8 mouse cellular contexts compared by ENCODE assay signal in the genomic region with DNA sequence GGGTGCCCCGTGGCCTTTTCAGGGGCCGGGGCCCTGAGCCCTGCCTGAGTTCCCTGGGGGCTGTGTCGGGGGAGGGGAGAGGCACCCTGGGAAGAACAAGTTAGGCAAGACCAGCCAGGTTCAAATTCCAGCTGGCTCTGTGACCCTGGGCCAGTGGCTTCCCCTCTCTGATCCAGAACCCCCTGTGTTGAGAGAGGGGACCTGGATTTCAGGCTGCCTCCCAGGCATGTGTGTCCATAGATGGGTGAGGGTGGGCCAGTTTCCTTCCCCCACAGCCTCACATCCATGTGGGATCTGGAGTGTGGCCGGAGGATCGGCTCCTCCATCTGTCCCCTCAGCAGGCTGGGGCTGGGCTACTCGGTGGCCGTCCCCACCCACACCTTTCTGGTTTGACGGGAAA. TPM values are rescaled to one million over a fixed set of nuclear protein-coding genes. Genes with fewer than 3 reads are reported as not detected.
DNase-seq lines count a peak whose midpoint lies in the region; ATAC-seq and TF ChIP-seq lines count a peak whose summit lies in the region.

No protein-coding gene starts in this region.

- ATAC-seq in heart, embryonic 13.5 days (ENCODE audit: extremely low read depth, insufficient number of reproducible peaks, low FRiP score, low TSS enrichment) = no peak
- no peak for ATAC-seq in liver, embryonic 12.5 days
- ATAC-seq in megakaryocyte progenitor cell, adult 5-6 weeks (replicated peaks; ENCODE audit: poor library complexity) = no peak

- 45% methylated on average over 8 of the region's 8 CpGs for WGBS in heart, embryonic 13.5 days
- 32% methylated on average over 8 of the region's 8 CpGs for whole genome bisulfite sequencing in bone marrow, adult 2 months
- WGBS in liver, embryonic 12.5 days (ENCODE audit: insufficient replicate concordance) = 33% methylated on average over 8 of the region's 8 CpGs

- peaks cover 20% of the 10 kb centered on the region for H3K36me3 ChIP-seq in heart, embryonic 13.5 days
- H3K36me3 ChIP-seq in liver, embryonic 12.5 days = peaks cover 67% of the 10 kb centered on the region

- no peaks in the 10 kb centered on the region for H3K9me3 ChIP-seq in heart, embryonic 13.5 days
- H3K9me3 ChIP-seq in liver, embryonic 12.5 days (replicated peaks) = no peaks in the 10 kb centered on the region

- peak overlapping the region; percentile 95 for H3K4me2 ChIP-seq in heart, embryonic 13.5 days
- H3K4me2 ChIP-seq in liver, embryonic 12.5 days = peak overlapping the region; percentile 99

- TF ChIP-seq CTCF in bone marrow, adult 2 months (IDR thresholded peaks at IDR 0.05; ENCODE audit: control insufficient read depth, insufficient read depth, low read length) = no peak
- TF ChIP-seq CTCF in embryonic fibroblast, embryonic 13.5 days (IDR thresholded peaks at IDR 0.05; ENCODE audit: borderline replicate concordance, insufficient read depth, low read length) = no peak

- peak overlapping the region; percentile 96 for H3K4me3 ChIP-seq in heart, embryonic 13.5 days
- peak overlapping the region; percentile 19 for H3K4me3 ChIP-seq in bone marrow, adult 2 months (replicated peaks; ENCODE audit: control insufficient read depth, low read depth, low read length)
- H3K4me3 ChIP-seq in embryonic fibroblast, embryonic 13.5 days (ENCODE audit: insufficient read depth, low read length) = peak overlapping the region; percentile 85; the same call in 1 of the 2 replicates
- peak overlapping the region; percentile 99 for H3K4me3 ChIP-seq in liver, embryonic 12.5 days

- no peak for TF ChIP-seq POLR2A in bone marrow, adult 2 months (IDR thresholded peaks at IDR 0.05; ENCODE audit: borderline replicate concordance, control insufficient read depth, low read depth, low read length)
- no peak for TF ChIP-seq POLR2A in embryonic fibroblast, embryonic 13.5 days (IDR thresholded peaks at IDR 0.05; ENCODE audit: low read depth, low read length)

- no peak for DNase-seq in heart, postnatal 10 days
- no peak for DNase-seq in thymus, postnatal 10 days (ENCODE audit: low spot score in 2 of 2)
- DNase-seq in thymus, postnatal 0 days (ENCODE audit: low spot score) = no peak

- intact Hi-C loops in heart, postnatal 10 days (cut with DNase I) = loop anchor here (2.0 kb wide), 1 partner anchor 27 kb away; the partner anchor contains the start of gene Pias4

- H3K4me1 ChIP-seq in heart, embryonic 13.5 days = peaks cover 71% of the 10 kb centered on the region
- H3K4me1 ChIP-seq in bone marrow, adult 2 months (ENCODE audit: control insufficient read depth, insufficient read depth, low read length) = peaks cover 14% of the 10 kb centered on the region
- H3K4me1 ChIP-seq in embryonic fibroblast, embryonic 13.5 days (ENCODE audit: control insufficient read depth, insufficient read depth, low read length) = peaks cover 14% of the 10 kb centered on the region
- H3K4me1 ChIP-seq in liver, embryonic 12.5 days = peaks cover 73% of the 10 kb centered on the region

- peak overlapping the region; percentile 94 for H3K9ac ChIP-seq in heart, embryonic 13.5 days
- H3K9ac ChIP-seq in liver, embryonic 12.5 days = peak overlapping the region; percentile 95

- H3K27ac ChIP-seq in heart, embryonic 13.5 days (replicated peaks) = peak overlapping the region; percentile 63
- peak overlapping the region; percentile 44; the same call in 1 of the 2 replicates for H3K27ac ChIP-seq in bone marrow, adult 2 months (ENCODE audit: control insufficient read depth, insufficient read depth, low read depth, low read length, poor library complexity)
- H3K27ac ChIP-seq in embryonic fibroblast, embryonic 13.5 days (ENCODE audit: insufficient read depth, low read length) = no peak overlapping the region
- H3K27ac ChIP-seq in liver, embryonic 12.5 days = peak overlapping the region; percentile 89

- H3K27me3 ChIP-seq in heart, embryonic 13.5 days (replicated peaks) = peaks cover under 1% of the 10 kb centered on the region
- no peaks in the 10 kb centered on the region for H3K27me3 ChIP-seq in liver, embryonic 12.5 days (replicated peaks)

RNA-seq across cellular contexts. Expression of gene Zbtb7a, which starts 5.0 kb away (rescaled TPM):
- 19.5 and 20.1 TPM in 2 replicates for polyA plus RNA-seq in heart, embryonic 13.5 days (2015; fragmentation: Nextera tagmentation; extraction: Ambion mirVana)
- total RNA-seq in heart, postnatal 10 days (2021) = 10 to 100 TPM; 43.7 to 48.0 TPM
- polyA plus RNA-seq in bone marrow, adult 2 months (2011; ENCODE audit: insufficient read depth, insufficient read length, low replicate concordance, missing spikeins) = 28.2 and 31.0 TPM in 2 replicates
- 16.9 and 23.5 TPM in 2 replicates for polyA plus RNA-seq in embryonic fibroblast, embryonic 13.5 days (2011; ENCODE audit: insufficient read length, low read depth, missing spikeins)
- 74.0 and 76.0 TPM in 2 replicates for polyA plus RNA-seq in liver, embryonic 12.5 days (2016; fragmentation: Nextera tagmentation; extraction: Ambion mirVana)
- total RNA-seq in megakaryocyte progenitor cell, adult 5-6 weeks (2015) = 17.4 and 18.9 TPM in 2 replicates
- total RNA-seq in megakaryocyte progenitor cell, adult 5-6 weeks (2017) = 7.7 and 8.6 TPM in 2 replicates
- 34.5 and 44.9 TPM in 2 replicates for polyA plus RNA-seq in thymus, postnatal 0 days (2015; fragmentation: Nextera tagmentation; extraction: Ambion mirVana)

RNA-seq across cellular contexts. Expression of gene Pias4, which starts 27.7 kb away (rescaled TPM):
- polyA plus RNA-seq in heart, embryonic 13.5 days (2015; fragmentation: Nextera tagmentation; extraction: Ambion mirVana) = 35.7 and 40.3 TPM in 2 replicates
- 10 to 100 TPM; 14.7 to 17.8 TPM for total RNA-seq in heart, postnatal 10 days (2021)
- polyA plus RNA-seq in bone marrow, adult 2 months (2011; ENCODE audit: insufficient read depth, insufficient read length, low replicate concordance, missing spikeins) = 11.1 and 29.0 TPM in 2 replicates
- polyA plus RNA-seq in embryonic fibroblast, embryonic 13.5 days (2011; ENCODE audit: insufficient read length, low read depth, missing spikeins) = 25.6 and 27.9 TPM in 2 replicates
- 28.9 and 29.7 TPM in 2 replicates for polyA plus RNA-seq in liver, embryonic 12.5 days (2016; fragmentation: Nextera tagmentation; extraction: Ambion mirVana)
- total RNA-seq in megakaryocyte progenitor cell, adult 5-6 weeks (2015) = 9.4 and 10.0 TPM in 2 replicates
- total RNA-seq in megakaryocyte progenitor cell, adult 5-6 weeks (2017) = 9.4 and 9.8 TPM in 2 replicates
- 37.3 and 39.0 TPM in 2 replicates for polyA plus RNA-seq in thymus, postnatal 0 days (2015; fragmentation: Nextera tagmentation; extraction: Ambion mirVana)

RNA-seq across cellular contexts. Expression of gene Map2k2, which starts 34.3 kb away (rescaled TPM):
- 150 TPM in 2 replicates for polyA plus RNA-seq in heart, embryonic 13.5 days (2015; fragmentation: Nextera tagmentation; extraction: Ambion mirVana)
- total RNA-seq in heart, postnatal 10 days (2021) = 100 to 1,000 TPM; 129 to 131 TPM
- polyA plus RNA-seq in bone marrow, adult 2 months (2011; ENCODE audit: insufficient read depth, insufficient read length, low replicate concordance, missing spikeins) = 57.6 and 108 TPM in 2 replicates
- polyA plus RNA-seq in embryonic fibroblast, embryonic 13.5 days (2011; ENCODE audit: insufficient read length, low read depth, missing spikeins) = 61.3 and 69.6 TPM in 2 replicates
- 167 and 168 TPM in 2 replicates for polyA plus RNA-seq in liver, embryonic 12.5 days (2016; fragmentation: Nextera tagmentation; extraction: Ambion mirVana)
- total RNA-seq in megakaryocyte progenitor cell, adult 5-6 weeks (2015) = 34.4 and 42.5 TPM in 2 replicates
- 50.1 and 54.9 TPM in 2 replicates for total RNA-seq in megakaryocyte progenitor cell, adult 5-6 weeks (2017)
- polyA plus RNA-seq in thymus, postnatal 0 days (2015; fragmentation: Nextera tagmentation; extraction: Ambion mirVana) = 142 and 150 TPM in 2 replicates

RNA-seq across cellular contexts. Expression of gene Eef2, which starts 36.4 kb away (rescaled TPM):
- polyA plus RNA-seq in heart, embryonic 13.5 days (2015; fragmentation: Nextera tagmentation; extraction: Ambion mirVana) = 393 and 411 TPM in 2 replicates
- 1,000 to 10,000 TPM; 1,333 to 1,385 TPM for total RNA-seq in heart, postnatal 10 days (2021)
- 347 and 468 TPM in 2 replicates for polyA plus RNA-seq in bone marrow, adult 2 months (2011; ENCODE audit: insufficient read depth, insufficient read length, low replicate concordance, missing spikeins)
- 1,643 and 1,827 TPM in 2 replicates for polyA plus RNA-seq in embryonic fibroblast, embryonic 13.5 days (2011; ENCODE audit: insufficient read length, low read depth, missing spikeins)
- polyA plus RNA-seq in liver, embryonic 12.5 days (2016; fragmentation: Nextera tagmentation; extraction: Ambion mirVana) = 440 and 450 TPM in 2 replicates
- 526 and 599 TPM in 2 replicates for total RNA-seq in megakaryocyte progenitor cell, adult 5-6 weeks (2015)
- 1,508 and 1,553 TPM in 2 replicates for total RNA-seq in megakaryocyte progenitor cell, adult 5-6 weeks (2017)
- polyA plus RNA-seq in thymus, postnatal 0 days (2015; fragmentation: Nextera tagmentation; extraction: Ambion mirVana) = 612 and 638 TPM in 2 replicates

RNA-seq across cellular contexts. Expression of gene Creb3l3, which starts 41.3 kb away (rescaled TPM):
- polyA plus RNA-seq in heart, embryonic 13.5 days (2015; fragmentation: Nextera tagmentation; extraction: Ambion mirVana) = 0.83 and 1.1 TPM in 2 replicates
- total RNA-seq in heart, postnatal 10 days (2021) = 1 to 10 TPM; 1.2 to 2.4 TPM
- 0.87 TPM in 1 of 2 replicates, not detected in the other for polyA plus RNA-seq in bone marrow, adult 2 months (2011; ENCODE audit: insufficient read depth, insufficient read length, low replicate concordance, missing spikeins)
- 0.23 TPM in 1 of 2 replicates, not detected in the other for polyA plus RNA-seq in embryonic fibroblast, embryonic 13.5 days (2011; ENCODE audit: insufficient read length, low read depth, missing spikeins)
- polyA plus RNA-seq in liver, embryonic 12.5 days (2016; fragmentation: Nextera tagmentation; extraction: Ambion mirVana) = 17.3 and 17.8 TPM in 2 replicates
- 0.54 and 0.88 TPM in 2 replicates for total RNA-seq in megakaryocyte progenitor cell, adult 5-6 weeks (2015)
- 0.30 and 0.58 TPM in 2 replicates for total RNA-seq in megakaryocyte progenitor cell, adult 5-6 weeks (2017)
- polyA plus RNA-seq in thymus, postnatal 0 days (2015; fragmentation: Nextera tagmentation; extraction: Ambion mirVana) = 0.24 and 0.53 TPM in 2 replicates

Comparison
In these comparisons a context has a peak if more than half of its experiments do, and no peak if none do; other contexts are left out.
1. H3K4me3 ChIP-seq: peak in every context shown above with its lines; median percentile 99 in liver, embryonic 12.5 days; 96 in heart, embryonic 13.5 days; 85 in embryonic fibroblast, embryonic 13.5 days; 19 in bone marrow, adult 2 months.